Mouse (Mus musculus) frontal cortex, postnatal 36 days (tissue): ENCODE data around the gene Nsd1.

Experiments used
- DNase-seq, 2 experiments: peaks; one replicate each; pipeline ENCODE4 v3.0.0; 2022; ENCODE audit warnings: low spot score in 2 of 2

The Nsd1 gene

DNA sequence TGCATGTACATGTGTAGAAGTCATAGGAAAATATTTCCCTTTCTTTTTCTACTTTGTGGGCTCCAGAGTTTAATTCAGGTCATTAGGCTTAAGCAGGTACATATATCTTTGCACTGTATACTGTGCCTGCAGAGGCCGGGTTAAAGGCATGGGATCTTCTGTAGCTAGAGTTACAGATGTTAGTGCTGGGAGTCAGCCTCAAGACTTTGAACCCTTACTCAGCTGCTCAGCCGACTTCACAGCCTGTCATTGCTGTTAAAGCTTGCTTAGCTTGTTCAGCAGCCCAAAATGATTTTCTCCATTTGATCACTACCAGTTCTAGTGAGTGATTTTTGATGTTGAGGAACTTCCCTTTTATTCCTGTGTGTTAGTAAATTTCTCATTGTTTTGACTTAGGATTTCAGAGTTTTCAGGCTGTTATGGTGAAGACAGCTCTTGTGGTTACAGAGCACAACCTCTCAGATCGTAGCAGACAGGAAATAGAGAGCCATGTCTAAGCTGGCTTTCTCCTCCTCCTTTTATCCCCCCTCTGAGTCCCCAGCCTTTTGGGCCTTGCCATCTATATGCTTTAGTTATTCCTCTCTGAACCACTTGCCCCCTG lies 45.6 kb downstream of the Nsd1 start:
- DNase-seq = no peak

DNA sequence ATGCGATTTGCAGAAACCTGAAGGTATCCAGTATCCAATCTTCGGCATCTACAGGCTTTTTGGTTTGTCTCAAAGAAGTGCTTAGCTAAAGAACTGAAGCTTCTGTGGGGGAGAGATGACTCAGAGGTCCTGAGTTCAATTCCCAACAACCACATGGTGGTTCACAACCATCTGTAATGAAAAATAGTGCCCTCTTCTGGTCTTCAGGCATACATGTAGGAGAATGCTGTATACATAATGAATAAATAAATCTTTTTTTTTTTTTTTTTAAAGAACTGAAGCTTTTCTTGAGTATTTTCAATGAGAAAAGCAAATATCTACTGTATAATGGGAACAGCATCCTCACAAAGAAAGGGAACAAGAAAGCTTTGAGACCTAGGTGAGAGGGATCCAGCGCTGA lies 49.1 kb downstream of the Nsd1 start:
- no peak for DNase-seq

GRCm38 (mm10) chr13:55261521-55261920 lies 51.9 kb downstream of the Nsd1 start:
- no peak for DNase-seq

GRCm38 (mm10) chr13:55262096-55262495 lies 52.5 kb downstream of the Nsd1 start:
- DNase-seq = no peak

- DNase-seq = no peak
Observed at GRCm38 (mm10) chr13:55277203-55277602, 67.6 kb downstream of the Nsd1 start.

DNA sequence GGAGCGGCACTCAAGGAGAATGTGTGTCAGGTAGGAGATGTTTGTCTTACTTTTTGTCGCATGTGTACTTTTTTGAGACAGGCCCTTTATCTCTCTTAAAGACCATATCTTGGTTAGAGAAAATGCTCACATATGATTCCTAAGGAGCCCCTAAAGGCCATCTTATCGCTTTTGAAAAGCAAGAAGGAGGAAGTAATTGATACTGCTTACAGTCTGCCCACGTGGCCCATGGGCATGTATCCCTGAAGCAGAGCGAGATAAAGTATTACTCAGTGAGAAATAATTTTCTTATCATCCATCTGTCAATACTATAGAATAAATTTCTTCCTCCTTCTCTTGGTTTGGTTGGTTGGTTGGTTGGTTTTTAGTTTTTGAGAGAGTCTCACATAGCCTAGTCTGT lies 68.1 kb downstream of the Nsd1 start:
- no peak for DNase-seq

DNA sequence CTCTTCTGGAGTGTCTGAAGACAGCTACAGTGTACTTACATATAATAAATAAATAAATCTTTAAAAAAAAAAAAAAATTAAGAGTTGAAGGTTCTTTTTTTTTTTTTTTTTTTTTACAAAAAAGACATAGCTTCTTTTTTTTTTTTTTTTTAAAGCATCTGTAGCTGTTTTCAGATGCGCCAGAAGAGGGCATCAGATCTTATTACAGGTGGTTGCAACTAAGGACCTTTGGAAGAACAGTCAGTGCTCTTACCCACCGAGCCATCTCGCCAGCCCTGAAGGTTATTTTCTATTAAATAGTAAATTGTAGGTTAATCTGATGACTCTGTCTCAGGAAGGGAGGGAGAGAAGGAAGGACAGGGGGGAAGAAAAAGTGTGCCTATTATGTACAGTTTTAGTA lies 79.3 kb downstream of the Nsd1 start:
- DNase-seq = no peak

- DNase-seq = no peak
Observed at GRCm38 (mm10) chr13:55296760-55297159, 87.2 kb downstream of the Nsd1 start.

DNA sequence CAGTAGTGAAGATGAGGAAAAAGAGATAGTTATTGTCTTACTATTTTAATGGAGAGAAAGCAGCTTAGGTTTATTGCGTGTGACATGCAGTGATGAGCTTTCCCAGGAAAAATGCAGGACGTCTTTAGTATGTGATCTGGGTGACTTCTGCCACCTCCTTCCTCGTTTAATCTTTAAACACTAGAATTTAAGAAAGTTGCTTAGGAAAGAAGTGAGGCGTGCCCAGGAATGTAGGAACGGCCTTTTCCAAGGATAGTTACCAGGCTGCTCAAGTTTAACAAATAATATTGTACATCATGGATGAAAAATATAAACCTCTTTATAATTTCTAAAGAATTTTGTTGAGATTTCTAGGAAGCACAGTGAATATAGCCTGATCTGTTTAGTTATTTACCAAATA lies 91.3 kb downstream of the Nsd1 start:
- DNase-seq = no peak

GRCm38 (mm10) chr13:55312028-55312630 lies 102.5 kb downstream of the Nsd1 start:
- peak; percentile 61 to 76 for DNase-seq

GRCm38 (mm10) chr13:55313051-55313450 lies 103.5 kb downstream of the Nsd1 start:
- no peak for DNase-seq

DNA sequence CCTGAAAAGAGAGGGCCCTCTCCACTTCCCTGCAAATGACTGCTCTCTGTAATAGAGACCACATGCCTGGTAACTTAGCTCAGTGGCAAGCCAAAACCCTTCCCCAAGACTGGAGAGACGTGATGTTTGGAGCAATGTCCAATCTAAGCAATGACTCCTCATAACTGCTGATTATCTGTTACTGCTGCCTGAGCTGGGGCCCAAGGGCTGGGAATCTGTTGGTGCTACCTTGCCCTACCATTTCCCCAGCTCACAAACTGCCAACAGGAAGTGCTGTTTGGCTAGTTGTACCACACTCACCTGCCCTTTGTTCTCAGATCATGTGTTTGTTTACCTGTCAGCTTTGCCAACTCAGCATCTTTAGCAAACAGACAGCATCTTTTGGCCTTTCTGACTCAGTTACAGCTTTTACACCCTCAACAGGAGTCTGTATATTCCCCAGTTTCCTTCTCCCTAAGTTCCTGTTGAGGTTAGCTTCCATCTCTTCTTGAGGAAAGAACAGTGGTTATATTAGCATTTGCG lies 105.4 kb downstream of the Nsd1 start:
- no peak for DNase-seq

DNA sequence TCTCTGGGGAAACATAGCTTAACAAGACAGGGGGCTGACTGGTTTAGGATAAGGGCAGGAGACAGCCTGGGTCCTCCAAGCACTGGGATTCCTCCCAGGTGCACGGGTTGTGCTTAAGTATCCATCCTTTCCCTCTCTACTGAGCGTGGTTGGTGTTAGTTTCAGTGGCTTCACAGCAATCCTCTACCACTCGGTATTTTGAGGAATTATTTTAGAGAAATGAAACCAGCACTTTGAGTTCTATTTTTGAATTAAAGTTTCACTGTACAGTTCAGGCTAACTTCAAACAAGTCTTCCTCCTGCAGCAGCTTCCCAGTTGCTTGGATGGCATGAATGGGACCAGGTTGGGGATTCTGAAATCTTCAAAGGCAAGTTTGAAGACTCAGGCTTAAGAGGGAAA lies 108.8 kb downstream of the Nsd1 start:
- no peak for DNase-seq

GRCm38 (mm10) chr13:55319931-55320533 lies 110.5 kb downstream of the Nsd1 start, which contains the start of gene Prelid1:
Gene Prelid1 (plus strand): TSS chr13:55320500.
- no peak for DNase-seq

- peak; percentile 80 to 87 for DNase-seq
Observed at GRCm38 (mm10) chr13:55321434-55322129, 112.0 kb downstream of the Nsd1 start, which contains the start of gene Rab24. Gene Rab24 (minus strand): TSS chr13:55321946.

GRCm38 (mm10) chr13:55322130-55322825 lies 112.7 kb downstream of the Nsd1 start:
- DNase-seq = peak in 1 of 2 experiments; percentile 57

DNA sequence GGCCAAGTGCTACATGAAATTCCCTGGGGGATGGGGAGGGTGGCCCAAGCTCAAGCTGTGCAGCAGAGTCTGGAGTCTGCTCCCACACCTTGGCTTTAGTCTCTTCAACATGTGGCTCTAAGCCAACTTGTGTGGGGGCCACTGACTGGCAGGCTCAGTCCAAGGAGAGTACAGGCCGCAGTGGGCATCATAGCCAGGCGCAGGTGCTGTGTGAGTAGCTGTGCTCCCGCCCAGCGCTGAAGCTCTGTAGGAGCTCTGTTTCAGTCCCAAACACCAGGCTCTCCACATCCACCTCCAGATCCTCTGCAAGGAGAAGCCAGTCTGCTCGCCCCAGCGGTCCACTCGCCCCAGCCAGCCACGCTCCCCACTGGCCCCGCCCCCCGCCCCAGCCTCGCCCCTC lies 116.0 kb downstream of the Nsd1 start:
- DNase-seq = peak; percentile 33 to 39

DNA sequence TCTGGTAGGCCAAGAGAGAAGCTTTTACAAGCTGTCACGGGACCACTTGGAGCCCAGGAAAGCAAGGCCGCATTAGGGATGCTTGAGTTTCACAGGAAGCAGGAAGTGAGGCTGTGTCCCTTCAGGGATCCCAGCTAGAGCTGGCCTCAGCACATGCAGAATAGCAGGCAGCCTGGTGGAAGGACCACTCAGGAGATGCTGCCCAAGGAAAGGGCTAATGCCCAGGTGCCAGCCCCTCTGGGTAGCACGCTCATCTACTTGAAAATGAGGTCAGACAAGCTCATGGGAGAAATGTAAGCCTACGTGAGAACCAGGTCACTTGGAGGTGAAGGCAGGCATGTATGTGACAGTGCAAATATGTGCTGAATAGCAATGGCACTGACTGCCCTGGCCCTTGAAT lies 117.6 kb downstream of the Nsd1 start:
- DNase-seq = no peak

DNA sequence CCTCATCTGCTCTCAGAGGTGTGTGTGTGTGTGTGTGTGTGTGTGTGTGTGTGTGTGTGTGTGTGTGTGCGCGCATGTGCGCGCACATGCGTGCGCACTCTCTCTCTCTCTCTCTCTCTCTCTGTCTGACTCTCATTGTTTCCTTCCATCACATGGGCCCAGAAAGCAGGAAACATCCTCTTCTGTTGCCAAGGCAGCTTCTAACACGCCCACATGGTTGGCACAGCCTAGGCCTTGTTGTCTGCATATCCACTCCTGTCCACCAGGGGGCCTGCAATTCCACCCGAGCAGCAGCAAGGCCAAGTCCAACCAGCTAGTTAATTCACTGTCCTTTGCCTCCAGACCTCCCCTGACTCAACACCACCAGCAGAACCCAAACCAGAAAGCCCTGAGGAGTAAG lies 118.1 kb downstream of the Nsd1 start:
- peak; percentile 93 to 96 for DNase-seq

GRCm38 (mm10) chr13:55328171-55328570 lies 118.6 kb downstream of the Nsd1 start:
- no peak for DNase-seq

GRCm38 (mm10) chr13:55328641-55329040 lies 119.1 kb downstream of the Nsd1 start:
- no peak for DNase-seq
